Mouse (Mus musculus) MEL (cell line): Measurements from ENCODE around the gene Dlx2. TPM values are rescaled to one million over a fixed set of nuclear protein-coding genes. Genes with fewer than 3 reads are reported as not detected.

Source experiments
- DNase-seq: peaks from one replicate; pipeline ENCODE4 v3.0.0; 2011; ENCODE audit warnings: low read depth, low spot score
- H3K27ac ChIP-seq: 2 replicates; pipeline ENCODE4 v1.5.1; 2012; ENCODE audit warnings: low read depth, mild to moderate bottlenecking, control low read depth, low read length, moderate library complexity; ENCODE audit not compliant: control insufficient read depth
- H3K27me3 ChIP-seq, 2 experiments: fragments of 150-350 bp in 1 of 2; sonication (generic) in 1 of 2; 2 replicates each; pipeline ENCODE4 v1.6.1; 2012; ENCODE audit warnings: low read length in 2 of 2, mild to moderate bottlenecking in 2 of 2, improper control_type of control experiment in 1 of 2, moderate library complexity in 1 of 2; ENCODE audit not compliant: insufficient read depth in 2 of 2, control insufficient read depth in 1 of 2
- H3K36me3 ChIP-seq, 2 experiments: 2 replicates each; pipeline ENCODE4 v1.6.1; 2012 to 2014; ENCODE audit warnings: low read length in 2 of 2, improper control_type of control experiment in 1 of 2, inconsistent platforms in 1 of 2, mild to moderate bottlenecking in 1 of 2; ENCODE audit not compliant: insufficient read depth in 2 of 2, control insufficient read depth in 1 of 2
- H3K4me1 ChIP-seq, 2 experiments: fragments of 150-350 bp in 1 of 2; sonication (generic) in 1 of 2; 2 replicates each; pipeline ENCODE4 v1.6.1; 2012; ENCODE audit warnings: low read length in 2 of 2, improper control_type of control experiment in 1 of 2, mild to moderate bottlenecking in 1 of 2; ENCODE audit not compliant: insufficient read depth in 2 of 2, control insufficient read depth in 1 of 2
- H3K4me3 ChIP-seq, 2 experiments: fragments of 150-350 bp in 1 of 2; sonication (generic) in 1 of 2; 2 replicates each; pipeline ENCODE4 v1.5.1; 2012; ENCODE audit warnings: low read depth in 2 of 2, low read length in 2 of 2, mild to moderate bottlenecking in 2 of 2, moderate library complexity in 2 of 2, control low read depth in 1 of 2, improper control_type of control experiment in 1 of 2; ENCODE audit not compliant: control insufficient read depth in 1 of 2, insufficient read depth in 1 of 2
- H3K79me2 ChIP-seq: 2 replicates; pipeline ENCODE4 v1.6.1; 2012; ENCODE audit warnings: mild to moderate bottlenecking, low read length, moderate library complexity; ENCODE audit not compliant: control insufficient read depth, poor library complexity, insufficient read depth
- H3K9ac ChIP-seq: 2 replicates; pipeline ENCODE4 v1.6.1; 2012; ENCODE audit warnings: low read depth, mild to moderate bottlenecking, control low read depth, low read length, moderate library complexity; ENCODE audit not compliant: control insufficient read depth, poor library complexity, severe bottlenecking
- H3K9me3 ChIP-seq: fragments of 150-350 bp; sonication (generic); replicated peaks from 2 replicates; pipeline ENCODE4 v1.6.1; 2012; ENCODE audit warnings: mild to moderate bottlenecking, low read length, improper control_type of control experiment, moderate library complexity; ENCODE audit not compliant: insufficient read depth
- BHLHE40 ChIP-seq: IDR thresholded peaks from 2 replicates; pipeline ENCODE4 v1.6.1; 2012; ENCODE audit warnings: low read depth, mild to moderate bottlenecking, inconsistent platforms, low read length, improper control_type of control experiment, borderline replicate concordance
- CHD1 ChIP-seq: IDR thresholded peaks from 2 replicates; pipeline ENCODE4 v1.6.1; 2012; ENCODE audit warnings: low read depth, mild to moderate bottlenecking, inconsistent platforms, low read length, improper control_type of control experiment
- CHD2 ChIP-seq: IDR thresholded peaks from 2 replicates; pipeline ENCODE4 v1.6.1; 2011; ENCODE audit warnings: low read length, improper control_type of control experiment
- E2F4 ChIP-seq: IDR thresholded peaks from 2 replicates; pipeline ENCODE4 v1.6.1; 2011; ENCODE audit warnings: low read depth, low read length, improper control_type of control experiment, borderline replicate concordance
- ELF1 ChIP-seq: IDR thresholded peaks from 2 replicates; pipeline ENCODE4 v1.6.1; 2014; ENCODE audit warnings: low read depth, mild to moderate bottlenecking, inconsistent platforms, low read length, improper control_type of control experiment, moderate library complexity
- EP300 ChIP-seq, 2 experiments: IDR thresholded peaks; 2 replicates each; pipeline ENCODE4 v1.6.1; 2011; ENCODE audit warnings: improper control_type of control experiment in 2 of 2, low read length in 2 of 2, low read depth in 1 of 2, mild to moderate bottlenecking in 1 of 2
- ETS1 ChIP-seq: IDR thresholded peaks from 2 replicates; pipeline ENCODE4 v1.6.1; 2012; ENCODE audit warnings: low read depth, mild to moderate bottlenecking, inconsistent platforms, low read length, improper control_type of control experiment, moderate library complexity
- GABPA ChIP-seq: IDR thresholded peaks from 2 replicates; pipeline ENCODE4 v1.6.1; 2012; ENCODE audit warnings: low read depth, mild to moderate bottlenecking, inconsistent platforms, low read length, improper control_type of control experiment, moderate library complexity
- GATA1 ChIP-seq: IDR thresholded peaks from 2 replicates; pipeline ENCODE4 v1.6.1; 2011; ENCODE audit warnings: low read depth, low read length, improper control_type of control experiment
- JUND ChIP-seq: IDR thresholded peaks from 2 replicates; pipeline ENCODE4 v1.6.1; 2011; ENCODE audit warnings: low read depth, mild to moderate bottlenecking, improper control_type of control experiment, low read length
- MAFK ChIP-seq: IDR thresholded peaks from 2 replicates; pipeline ENCODE4 v1.6.1; 2011; ENCODE audit warnings: low read depth, mild to moderate bottlenecking, low read length, improper control_type of control experiment, borderline replicate concordance
- MAX ChIP-seq: IDR thresholded peaks from 2 replicates; pipeline ENCODE4 v1.6.1; 2011; ENCODE audit warnings: low read length, improper control_type of control experiment
- MEF2A ChIP-seq: IDR thresholded peaks from 2 replicates; pipeline ENCODE4 v1.6.1; 2014; ENCODE audit warnings: low read depth, mild to moderate bottlenecking, inconsistent platforms, low read length, improper control_type of control experiment; ENCODE audit not compliant: poor library complexity, insufficient replicate concordance, severe bottlenecking; ENCODE audit errors: extremely low read depth
- MXI1 ChIP-seq: IDR thresholded peaks from 2 replicates; pipeline ENCODE4 v1.6.1; 2011; ENCODE audit warnings: mild to moderate bottlenecking, low read depth, low read length, improper control_type of control experiment
- MYB ChIP-seq: IDR thresholded peaks from 2 replicates; pipeline ENCODE4 v1.6.1; 2011; ENCODE audit warnings: mild to moderate bottlenecking, low read depth, low read length, improper control_type of control experiment
- MYC ChIP-seq: IDR thresholded peaks from 2 replicates; pipeline ENCODE4 v1.6.1; 2011; ENCODE audit warnings: low read depth, mild to moderate bottlenecking, low read length, improper control_type of control experiment, moderate library complexity
- NRF1 ChIP-seq: IDR thresholded peaks from 2 replicates; pipeline ENCODE4 v1.6.1; 2014; ENCODE audit warnings: low read depth, mild to moderate bottlenecking, inconsistent platforms, low read length, improper control_type of control experiment, moderate library complexity; ENCODE audit not compliant: poor library complexity, insufficient read depth, severe bottlenecking
- POLR2A ChIP-seq, 2 experiments: IDR thresholded peaks; 2 replicates each; pipeline ENCODE4 v1.6.1; 2011 to 2012; ENCODE audit warnings: low read length in 2 of 2, mild to moderate bottlenecking in 2 of 2, control low read depth in 1 of 2, improper control_type of control experiment in 1 of 2, low read depth in 1 of 2, moderate library complexity in 1 of 2; ENCODE audit not compliant: control insufficient read depth in 1 of 2, insufficient read depth in 1 of 2, poor library complexity in 1 of 2
- POLR2AphosphoS2 ChIP-seq: IDR thresholded peaks from 2 replicates; pipeline ENCODE4 v1.6.1; 2011; ENCODE audit warnings: low read length, improper control_type of control experiment
- RAD21 ChIP-seq: IDR thresholded peaks from 2 replicates; pipeline ENCODE4 v1.6.1; 2011; ENCODE audit warnings: mild to moderate bottlenecking, low read depth, low read length, improper control_type of control experiment
- RCOR1 ChIP-seq: IDR thresholded peaks from 2 replicates; pipeline ENCODE4 v1.6.1; 2012; ENCODE audit warnings: low read depth, mild to moderate bottlenecking, inconsistent platforms, low read length, improper control_type of control experiment
- SIN3A ChIP-seq: IDR thresholded peaks from 2 replicates; pipeline ENCODE4 v1.6.1; 2012; ENCODE audit warnings: low read length, improper control_type of control experiment, inconsistent platforms
- SMC3 ChIP-seq: IDR thresholded peaks from 2 replicates; pipeline ENCODE4 v1.6.1; 2011; ENCODE audit warnings: low read depth, low read length, improper control_type of control experiment
- TAL1 ChIP-seq: IDR thresholded peaks from 2 replicates; pipeline ENCODE4 v1.6.1; 2012; ENCODE audit warnings: mild to moderate bottlenecking, inconsistent platforms, low read length, moderate library complexity, mixed read lengths
- TBP ChIP-seq: IDR thresholded peaks from 2 replicates; pipeline ENCODE4 v1.8.0; 2011; ENCODE audit warnings: low read depth, low read length, improper control_type of control experiment
- TCF12 ChIP-seq: IDR thresholded peaks from 2 replicates; pipeline ENCODE4 v1.6.1; 2014; ENCODE audit warnings: low read depth, mild to moderate bottlenecking, inconsistent platforms, low read length, improper control_type of control experiment, moderate library complexity
- UBTF ChIP-seq: IDR thresholded peaks from 2 replicates; pipeline ENCODE4 v1.6.1; 2012; ENCODE audit warnings: low read depth, mild to moderate bottlenecking, inconsistent platforms, low read length, improper control_type of control experiment, moderate library complexity, borderline replicate concordance; ENCODE audit not compliant: insufficient read depth
- USF1 ChIP-seq: IDR thresholded peaks from 2 replicates; pipeline ENCODE4 v1.6.1; 2014; ENCODE audit warnings: low read depth, mild to moderate bottlenecking, inconsistent platforms, low read length, improper control_type of control experiment, moderate library complexity
- USF2 ChIP-seq, 2 experiments: IDR thresholded peaks; 2 replicates each; pipeline ENCODE4 v1.6.1; 2011 to 2012; ENCODE audit warnings: improper control_type of control experiment in 2 of 2, low read length in 2 of 2, borderline replicate concordance in 1 of 2, inconsistent platforms in 1 of 2, low read depth in 1 of 2, mild to moderate bottlenecking in 1 of 2; ENCODE audit not compliant: insufficient read depth in 1 of 2
- ZC3H11A ChIP-seq: IDR thresholded peaks from 2 replicates; pipeline ENCODE4 v1.6.1; 2012; ENCODE audit warnings: low read depth, mild to moderate bottlenecking, inconsistent platforms, low read length, improper control_type of control experiment
- ZKSCAN1 ChIP-seq: IDR thresholded peaks from 2 replicates; pipeline ENCODE4 v1.6.1; 2012; ENCODE audit warnings: low read depth, mild to moderate bottlenecking, inconsistent platforms, low read length, improper control_type of control experiment, moderate library complexity
- ZMIZ1 ChIP-seq: IDR thresholded peaks from 2 replicates; pipeline ENCODE4 v1.6.1; 2012; ENCODE audit warnings: low read depth, mild to moderate bottlenecking, inconsistent platforms, low read length, improper control_type of control experiment, moderate library complexity
- ZNF384 ChIP-seq: IDR thresholded peaks from 2 replicates; pipeline ENCODE4 v1.6.1; 2012; ENCODE audit warnings: low read depth, mild to moderate bottlenecking, inconsistent platforms, low read length, improper control_type of control experiment
- polyA plus RNA-seq, 2 experiments: library from polyadenylated mRNA; stranded (reverse) in 1 of 2; unstranded in 1 of 2; fragments of >175 nt in 1 of 2; fragments of >200 nt in 1 of 2; gene quantifications; 2 replicates each; pipeline versions ENCODE4 v1.2.1 to v1.2.4; 2012; ENCODE audit warnings: low replicate concordance in 2 of 2, low read depth in 1 of 2; ENCODE audit not compliant: insufficient read length in 2 of 2, insufficient read depth in 1 of 2, missing spikeins in 1 of 2
- total RNA-seq: library from RNA; depleted of rRNA; stranded (reverse); fragments of 300-350 nt; gene quantifications from 2 replicates; pipeline ENCODE4 v1.2.3, GENCODE M21; 2012

Dlx2 gene
- total and polyA plus RNA-seq, 3 experiments: not detected

DNA sequence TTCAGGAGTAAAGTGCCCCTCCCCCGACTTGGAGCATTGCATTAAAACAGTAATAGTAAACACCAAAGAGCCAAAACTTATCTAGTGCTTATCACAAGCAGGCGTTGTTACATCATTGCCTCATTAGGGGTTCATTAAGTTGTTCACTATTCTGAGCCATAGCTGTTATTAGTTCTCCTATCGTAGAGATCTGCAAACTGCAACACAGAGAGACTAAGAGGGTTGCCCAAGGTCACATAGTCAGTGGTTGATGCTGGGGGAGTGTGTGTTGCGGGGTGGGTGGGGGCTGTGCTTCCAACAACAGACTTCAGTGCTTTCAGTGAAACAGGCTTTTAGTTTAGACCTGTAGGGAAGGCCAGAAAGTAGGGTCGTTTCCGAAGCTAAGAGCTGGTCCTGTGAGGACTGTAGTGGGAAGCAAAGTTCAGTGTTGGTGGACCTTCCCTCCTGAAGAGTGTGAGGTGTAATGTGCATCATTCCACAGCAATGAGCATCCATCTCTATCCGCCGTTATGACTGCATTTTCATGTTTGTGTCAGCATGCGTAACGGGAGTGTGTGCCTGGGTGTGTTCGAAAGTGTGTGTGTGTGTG is 4.2 kb downstream of the Dlx2 start:
- peaks cover 9 to 16% of the 10 kb centered on the region in 2 experiments; a peak in 3 of 4 replicates for H3K4me1 ChIP-seq
- peaks cover 0 to 12% of the 10 kb centered on the region in 2 experiments; a peak in 2 of 4 replicates for H3K36me3 ChIP-seq
- H3K4me3 ChIP-seq: peak overlapping the region; percentile 60 to 86
- TF ChIP-seq MYB (no peak), USF2 (IDR thresholded peaks at IDR 0.05; ENCODE audit: borderline replicate concordance in 1 of 2, insufficient read depth in 1 of 2, low read depth in 1 of 2, low read length in 2 of 2) (no peak), CHD1 (no peak), TBP (no peak; the same call in 1 of the 2 replicates), GABPA (no peak), CHD2 (peak; percentile 29; the same call in 1 of the 2 replicates), E2F4 (no peak), UBTF (no peak), MAFK (peak; percentile 29; the same call in 1 of the 2 replicates), MAX (0 out of 2 replicates have a peak, but pooled peaks have one; percentile 34), ETS1 (peak; percentile 93), EP300 (IDR thresholded peaks at IDR 0.05; ENCODE audit: low read depth in 1 of 2, low read length in 2 of 2) (peak; percentile 41 to 72; a peak in 2 of 4 replicates), NRF1 (no peak), GATA1 (peak; percentile 80), ZKSCAN1 (no peak), SIN3A (peak; percentile 64; the same call in 1 of the 2 replicates), BHLHE40 (peak; percentile 42; the same call in 1 of the 2 replicates), RCOR1 (0 out of 2 replicates have a peak, but pooled peaks have one; percentile 15), TAL1 (no peak), MEF2A (peak; percentile 64; the same call in 1 of the 2 replicates), ZMIZ1 (peak; percentile 61), RAD21 (no peak), TCF12 (peak; percentile 55; the same call in 1 of the 2 replicates), SMC3 (no peak), USF1 (0 out of 2 replicates have a peak, but pooled peaks have one; percentile 12), POLR2A (IDR thresholded peaks at IDR 0.05; ENCODE audit: control insufficient read depth in 1 of 2, insufficient read depth in 1 of 2, low read depth in 1 of 2, low read length in 2 of 2, poor library complexity in 1 of 2) (no peak), ELF1 (0 out of 2 replicates have a peak, but pooled peaks have one; percentile 12), ZC3H11A (no peak), POLR2AphosphoS2 (peak; percentile 54; the same call in 1 of the 2 replicates), MXI1 (peak; percentile 54), ZNF384 (no peak), JUND (no peak), MYC (no peak)
- TF ChIP-seq, all 39 proteins: peak for 16
- Histone ChIP-seq H3K27me3 (no peaks in the 10 kb centered on the region), H3K9ac (peak overlapping the region; percentile 70), H3K9me3 (no peaks in the 10 kb centered on the region), H3K27ac (peak overlapping the region; percentile 71), H3K79me2 (no peaks in the 10 kb centered on the region)
- peak; percentile 71 for DNase-seq
